Mouse (Mus musculus): Measurements from ENCODE around the gene Atp2b1.
"Not testable (repeated sequence)": the region's sequence is repeated elsewhere in the genome, so short reads cannot be mapped to it uniquely, and the experiment has no call there.

Gene Atp2b1

DNA sequence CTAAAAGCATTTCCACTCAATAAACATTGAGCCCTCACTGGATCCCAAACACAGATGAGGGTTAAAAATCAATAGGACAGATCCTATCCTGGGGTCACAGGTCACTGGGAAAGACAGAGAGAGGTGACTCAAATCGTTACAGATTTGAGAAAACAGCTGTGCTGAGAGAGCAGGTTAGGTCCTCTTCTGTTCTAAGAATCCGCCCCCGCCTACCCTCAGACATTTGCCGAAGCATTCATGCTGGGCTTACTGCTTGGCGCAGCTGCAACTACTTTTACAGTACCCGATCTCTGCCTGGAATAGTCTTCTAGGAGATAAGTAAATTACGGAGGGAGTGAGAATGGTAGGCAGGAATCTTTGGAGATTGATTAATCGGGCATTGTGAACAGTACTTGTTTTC lies 47.9 kb downstream of the Atp2b1 start:
- DNase-seq (ENCODE audit: low read depth, low spot score): no peak

DNA sequence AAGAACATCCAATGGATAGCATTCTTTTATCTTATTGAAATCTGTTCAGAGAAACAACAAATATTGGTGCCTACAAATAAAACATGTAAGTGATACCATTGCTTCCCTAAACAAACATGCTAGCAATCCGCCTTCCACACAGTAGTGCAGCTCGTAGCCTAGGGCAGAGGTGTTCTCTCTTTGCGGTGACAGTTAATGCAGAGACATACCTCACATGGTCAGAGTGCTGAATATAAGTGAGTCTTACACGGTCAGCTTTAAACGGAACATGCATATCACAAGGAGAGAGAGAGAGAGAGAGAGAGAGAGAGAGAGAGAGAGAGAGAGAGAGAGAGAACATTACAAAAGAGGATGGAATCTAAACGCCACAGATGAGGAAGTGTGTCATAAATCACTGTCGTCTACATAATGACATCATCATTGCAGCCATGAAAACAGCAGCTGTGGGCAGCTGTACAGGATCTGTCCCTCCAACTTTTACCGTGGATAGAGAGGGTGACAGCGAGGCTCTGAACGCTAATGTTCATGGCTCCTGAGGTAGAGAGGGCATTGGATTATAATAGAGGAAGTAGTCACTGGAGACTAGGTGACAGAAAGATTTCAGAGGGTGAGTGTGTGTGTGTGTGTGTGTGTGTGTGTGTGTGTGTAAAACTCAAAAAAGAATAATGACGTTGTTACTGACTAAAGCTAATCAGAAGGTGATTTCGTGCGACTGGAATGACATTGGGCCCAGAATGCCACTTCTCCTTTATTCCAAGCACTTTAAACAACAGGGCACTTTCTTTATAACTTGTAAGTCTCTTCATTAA lies 52.4 kb downstream of the Atp2b1 start:
- no peak for DNase-seq (ENCODE audit: low read depth, low spot score)

DNA sequence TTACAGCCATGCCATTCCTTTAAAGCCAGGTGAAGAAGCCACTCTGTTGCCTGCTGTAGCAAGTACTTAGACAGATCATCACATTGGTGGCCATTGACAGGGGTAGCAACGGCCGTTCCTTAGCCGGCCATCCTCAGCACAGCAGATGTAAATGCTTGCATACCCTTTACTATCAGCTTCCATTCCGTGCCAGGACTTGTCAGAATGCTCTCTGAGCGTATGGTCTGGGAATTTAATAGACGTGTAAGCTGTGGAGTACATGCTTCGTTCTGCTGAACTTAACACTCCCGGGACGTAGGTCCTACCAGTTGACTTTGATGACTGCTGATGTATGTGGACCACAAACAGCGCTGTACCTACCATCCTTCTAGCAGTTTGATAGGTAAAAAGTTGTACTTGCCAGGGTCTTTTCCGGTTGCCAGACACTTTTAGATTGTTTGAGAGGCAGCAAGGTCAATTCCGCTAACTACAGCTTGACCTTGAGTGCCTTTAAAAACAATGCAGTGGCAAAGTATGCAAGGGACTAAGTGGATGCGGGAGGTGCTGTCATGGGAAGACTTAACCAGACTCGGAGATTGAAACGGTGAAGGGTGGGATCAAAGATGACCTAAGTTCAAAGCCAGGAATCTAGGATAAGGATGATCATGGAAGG lies 53.2 kb downstream of the Atp2b1 start:
- no peak for DNase-seq (ENCODE audit: low read depth, low spot score)

DNA sequence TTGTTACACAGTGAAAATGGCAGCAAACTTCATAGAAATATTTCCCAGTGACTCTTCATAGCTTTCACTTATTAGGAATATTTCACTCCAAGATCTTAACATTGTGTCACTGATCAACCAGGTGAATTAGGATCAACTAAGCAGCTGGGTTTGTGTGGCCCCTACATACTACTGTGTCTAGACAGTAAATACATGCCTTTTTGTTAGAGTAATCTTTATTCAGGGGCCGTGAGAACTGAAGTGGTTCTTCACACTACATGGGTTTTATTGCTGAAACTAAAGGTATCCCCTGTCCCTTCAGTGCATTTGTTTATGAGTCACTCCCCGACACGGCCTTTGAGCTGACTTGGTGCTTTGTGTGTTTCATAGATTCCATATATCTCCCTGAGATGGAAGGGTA lies 56.7 kb downstream of the Atp2b1 start:
- no peak for DNase-seq (ENCODE audit: low read depth, low spot score)

DNA sequence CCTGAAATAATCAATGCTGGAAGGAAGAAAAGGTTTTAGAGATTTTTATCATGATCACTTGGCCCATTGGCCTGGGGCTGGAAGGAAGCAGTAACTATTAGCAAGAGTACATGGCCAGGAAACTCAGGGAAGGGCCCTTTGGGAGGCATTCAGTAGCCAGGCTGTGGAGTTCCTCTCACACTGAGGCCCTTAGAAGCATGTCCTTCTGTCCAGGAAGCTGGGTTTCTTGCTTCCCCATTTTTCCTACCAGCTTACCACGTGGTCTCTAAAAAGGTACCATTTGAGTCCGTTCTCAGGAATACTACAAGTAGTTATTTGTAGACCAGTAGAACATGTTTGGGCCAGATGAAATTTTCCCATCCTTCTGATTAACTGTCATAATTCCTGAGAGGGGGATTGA lies 58.2 kb downstream of the Atp2b1 start:
- no peak for DNase-seq (ENCODE audit: low read depth, low spot score)

DNA sequence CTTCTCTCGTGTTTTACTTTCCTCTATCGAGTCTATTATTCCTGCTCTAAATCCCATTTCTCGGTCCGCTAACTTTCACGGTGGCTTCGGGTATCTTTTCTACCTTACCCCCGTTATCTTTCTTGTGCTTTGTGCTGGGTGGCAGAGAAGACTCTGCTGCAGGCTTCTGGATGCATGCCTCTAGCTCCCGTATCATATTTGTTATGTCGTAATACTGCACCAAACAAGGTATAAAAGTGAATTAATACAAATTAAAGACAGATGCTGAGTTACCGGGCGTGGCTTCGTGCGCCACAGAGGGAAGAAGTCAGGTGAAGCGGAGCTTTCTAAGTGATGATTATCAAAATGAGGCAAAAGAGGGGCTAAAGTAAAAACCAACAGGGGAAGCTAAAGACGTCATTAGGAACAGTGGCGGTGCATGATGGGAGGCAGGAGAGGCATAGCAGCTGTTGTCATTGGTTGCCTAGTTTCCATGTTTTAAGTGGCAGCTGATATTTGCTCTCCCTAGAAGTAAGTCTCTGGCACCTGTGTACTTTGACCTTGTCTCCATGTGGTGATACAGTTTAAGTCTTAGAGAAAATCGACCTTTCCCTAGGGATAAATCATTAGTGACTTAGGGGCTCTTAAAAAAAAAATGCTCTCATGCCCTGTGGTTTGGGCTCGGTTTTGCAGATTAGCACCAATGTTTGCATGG lies 58.9 kb downstream of the Atp2b1 start:
- no peak for DNase-seq (ENCODE audit: low read depth, low spot score)

GRCm38 (mm10) chr10:98974645-98975044 lies 60.4 kb downstream of the Atp2b1 start:
- DNase-seq (ENCODE audit: low read depth, low spot score): no peak

DNA sequence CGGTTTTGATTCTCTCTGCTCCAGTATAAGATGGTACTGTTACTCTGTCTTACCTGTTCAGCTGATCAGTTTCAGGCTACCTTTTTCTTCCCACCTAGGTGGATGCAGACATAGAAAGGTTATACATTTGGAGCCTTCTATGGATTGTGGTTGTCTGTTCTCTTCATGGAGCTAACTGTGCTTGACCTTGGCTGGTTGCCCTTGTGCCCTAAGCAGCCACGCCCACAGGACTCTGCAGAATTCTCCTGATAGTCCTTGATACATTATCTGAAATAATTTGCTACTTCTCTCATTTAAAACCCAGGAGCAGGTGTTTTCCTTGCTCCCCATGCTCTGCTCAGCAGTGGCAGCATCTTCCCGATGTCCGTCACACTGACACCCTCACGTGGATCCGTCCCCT lies 61.4 kb downstream of the Atp2b1 start:
- DNase-seq (ENCODE audit: low read depth, low spot score): no peak

DNA sequence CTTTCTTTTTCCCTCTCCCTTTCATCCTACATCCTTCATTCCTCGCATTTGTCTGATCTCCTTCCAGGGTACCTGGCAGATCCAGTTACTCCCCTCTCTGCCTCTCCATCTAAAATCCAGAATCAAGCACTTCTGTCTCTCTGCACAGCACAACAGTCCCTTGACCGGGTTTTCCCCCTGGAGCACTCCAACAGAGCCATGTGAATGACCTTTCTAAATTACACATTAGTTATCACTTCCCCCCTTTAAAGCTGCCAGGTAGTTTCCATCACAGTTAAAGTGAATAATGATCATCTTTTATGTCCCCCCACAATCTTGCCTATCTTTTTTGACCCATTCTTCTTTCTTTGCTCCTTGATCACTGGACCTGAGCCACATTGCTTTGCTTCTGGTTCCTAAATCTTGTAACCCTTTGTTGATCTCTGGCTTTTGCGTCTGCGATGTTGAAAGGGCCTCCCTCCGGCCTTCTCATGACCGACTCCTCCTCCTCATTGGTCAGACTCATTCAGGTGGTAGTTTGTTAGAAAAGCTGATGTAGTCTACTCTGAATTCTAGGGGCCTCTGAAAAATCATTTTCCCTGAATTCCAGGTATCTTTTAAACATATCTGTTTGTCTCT lies 62.8 kb downstream of the Atp2b1 start:
- DNase-seq (ENCODE audit: low read depth, low spot score): no peak

GRCm38 (mm10) chr10:98978766-98979165 lies 64.6 kb downstream of the Atp2b1 start:
- DNase-seq (ENCODE audit: low read depth, low spot score): no peak

DNA sequence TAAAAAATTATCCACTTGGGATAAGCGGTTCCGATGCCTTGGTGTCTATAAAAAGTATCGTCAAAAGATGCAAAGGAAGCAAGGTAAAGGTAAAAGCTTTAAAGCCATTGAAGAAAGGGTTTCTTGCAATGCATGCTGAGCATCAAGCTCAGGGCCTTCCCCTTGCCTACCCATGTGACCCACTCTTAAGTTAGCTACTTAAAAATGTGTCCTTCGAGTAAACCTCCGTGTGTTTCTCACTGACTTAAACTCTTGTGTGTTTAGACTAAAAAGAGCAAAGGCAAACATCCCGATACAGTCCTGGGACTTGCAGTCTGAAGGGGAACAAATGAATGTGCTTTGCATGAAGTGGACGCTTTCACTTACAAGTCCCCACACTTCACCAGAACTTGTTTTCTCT lies 65.1 kb downstream of the Atp2b1 start:
- DNase-seq (ENCODE audit: low read depth, low spot score): no peak

GRCm38 (mm10) chr10:98979951-98980350 lies 65.7 kb downstream of the Atp2b1 start:
- DNase-seq (ENCODE audit: low read depth, low spot score): no peak

DNA sequence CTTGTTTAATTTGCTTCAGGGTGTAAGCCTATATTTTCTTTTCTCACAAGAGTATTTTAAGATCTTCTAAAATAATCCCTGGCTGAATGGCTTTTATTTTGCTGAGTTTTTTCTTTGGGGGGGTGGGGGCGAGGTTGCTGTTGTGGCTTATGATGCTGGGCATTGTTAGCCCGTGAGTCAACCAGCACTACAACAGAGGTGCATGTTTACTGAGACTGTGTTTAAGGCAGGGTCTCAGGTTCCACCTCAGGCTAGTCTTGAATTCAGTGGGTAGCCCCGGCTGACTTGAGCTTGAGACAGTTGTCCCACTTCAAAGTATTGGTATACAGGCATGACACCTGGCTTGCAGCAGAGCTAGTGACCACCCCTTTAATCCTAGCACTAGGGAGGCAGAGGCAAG lies 77.8 kb downstream of the Atp2b1 start:
- DNase-seq (ENCODE audit: low read depth, low spot score): no peak

DNA sequence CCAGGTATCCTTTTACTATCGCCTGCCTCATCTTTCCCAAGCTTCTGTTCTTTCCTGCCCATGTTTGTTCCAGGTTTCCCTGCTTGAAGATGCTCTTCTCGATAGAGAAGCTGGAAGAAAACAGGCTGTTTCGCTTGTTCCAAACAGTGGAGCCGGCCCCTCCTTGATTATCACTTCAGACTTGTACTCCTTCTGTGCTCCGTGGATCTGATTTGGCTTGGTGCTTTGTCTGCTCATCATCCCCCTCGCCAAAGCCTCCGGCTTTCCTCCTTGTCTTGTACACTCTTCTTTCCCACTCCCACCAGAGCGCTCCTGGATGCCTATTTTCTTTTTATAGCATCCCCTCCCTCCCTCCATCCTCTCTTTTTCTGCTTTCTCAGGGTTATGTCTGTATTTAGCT lies 79.0 kb downstream of the Atp2b1 start:
- DNase-seq (ENCODE audit: low read depth, low spot score): no peak

- DNase-seq (ENCODE audit: low read depth, low spot score): not testable (repeated sequence)
These were observed 81.0 kb downstream of the Atp2b1 start for GRCm38 (mm10) chr10:98995016-98995747.

DNA sequence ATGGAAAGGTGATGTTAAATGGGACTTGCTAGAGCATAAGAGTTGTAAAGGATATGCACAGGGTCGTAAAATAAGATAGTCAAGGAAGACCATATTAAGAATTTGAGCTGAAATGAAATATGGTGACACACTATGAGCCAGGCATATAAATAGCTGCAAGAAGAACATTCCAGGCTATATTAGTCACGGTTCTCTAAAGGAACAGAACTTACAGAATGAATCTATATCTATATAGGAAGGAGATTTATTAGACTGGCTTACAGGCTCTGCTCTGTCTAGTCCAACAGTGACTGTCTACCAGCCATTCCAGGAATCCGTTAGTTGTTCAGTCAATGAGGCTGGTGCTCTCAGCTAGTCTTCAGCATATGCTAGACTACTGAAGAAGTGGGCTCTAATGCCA lies 90.7 kb downstream of the Atp2b1 start:
- DNase-seq (ENCODE audit: low read depth, low spot score): no peak

GRCm38 (mm10) chr10:99011084-99011483 lies 96.9 kb downstream of the Atp2b1 start:
- DNase-seq (ENCODE audit: low read depth, low spot score): no peak

- no peak for DNase-seq (ENCODE audit: low read depth, low spot score)
These were observed 97.9 kb downstream of the Atp2b1 start for GRCm38 (mm10) chr10:99012086-99012485.

GRCm38 (mm10) chr10:99014737-99015136 lies 100.5 kb downstream of the Atp2b1 start:
- no peak for DNase-seq (ENCODE audit: low read depth, low spot score)

GRCm38 (mm10) chr10:99016996-99017395 lies 102.8 kb downstream of the Atp2b1 start:
- no peak for DNase-seq (ENCODE audit: low read depth, low spot score)

DNA sequence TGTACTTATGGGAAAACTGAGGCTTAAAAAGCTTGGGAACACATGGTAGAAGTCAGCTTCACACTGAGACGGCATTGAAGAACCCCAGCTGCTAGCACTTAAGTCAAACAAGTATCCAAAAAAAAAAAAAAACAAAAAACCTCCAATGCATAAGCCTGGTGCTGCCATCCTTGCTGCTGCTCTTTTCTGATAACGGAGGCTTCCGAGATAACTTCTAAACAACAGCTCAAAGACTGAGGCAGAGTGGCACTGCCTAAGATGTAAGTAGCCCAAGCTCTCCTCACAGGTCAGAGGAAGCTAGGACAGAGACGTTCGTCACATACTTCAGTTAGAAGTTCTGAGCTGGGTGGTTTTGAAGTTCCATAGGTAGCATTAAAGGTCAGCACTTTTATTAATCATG lies 113.3 kb downstream of the Atp2b1 start:
- DNase-seq (ENCODE audit: low read depth, low spot score): no peak

DNA sequence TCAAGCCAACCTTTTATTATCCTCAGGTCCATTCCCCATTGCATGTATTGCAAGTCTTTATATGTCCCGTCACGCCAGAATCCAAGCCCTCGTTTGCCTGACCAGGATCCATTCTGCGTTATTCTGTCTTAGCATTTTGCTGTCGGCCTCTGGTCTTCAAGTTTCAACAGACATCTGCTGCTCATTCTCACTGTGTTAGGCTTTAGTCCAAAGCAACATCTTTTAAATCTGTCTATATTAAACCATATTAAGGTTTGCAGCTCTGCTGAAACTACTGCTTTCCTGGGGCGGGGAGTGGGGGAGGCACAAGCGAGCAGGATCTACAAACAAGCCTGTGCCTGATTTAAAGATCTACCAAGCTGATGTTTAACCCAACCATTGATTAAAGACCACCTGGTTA lies 115.6 kb downstream of the Atp2b1 start:
- DNase-seq (ENCODE audit: low read depth, low spot score): no peak

Data from retina, adult 2 months (tissue).